Mouse (Mus musculus) lung, postnatal 4 days (tissue): ENCODE measurements around the gene Prr14.
"Not testable (repeated sequence)": the region's sequence is repeated elsewhere in the genome, so short reads cannot be mapped to it uniquely, and the experiment has no call there.

ENCODE experiments used
- DNase-seq, 2 experiments: peaks; one replicate each; pipeline ENCODE4 v3.0.0; 2021

Prr14 gene

DNA sequence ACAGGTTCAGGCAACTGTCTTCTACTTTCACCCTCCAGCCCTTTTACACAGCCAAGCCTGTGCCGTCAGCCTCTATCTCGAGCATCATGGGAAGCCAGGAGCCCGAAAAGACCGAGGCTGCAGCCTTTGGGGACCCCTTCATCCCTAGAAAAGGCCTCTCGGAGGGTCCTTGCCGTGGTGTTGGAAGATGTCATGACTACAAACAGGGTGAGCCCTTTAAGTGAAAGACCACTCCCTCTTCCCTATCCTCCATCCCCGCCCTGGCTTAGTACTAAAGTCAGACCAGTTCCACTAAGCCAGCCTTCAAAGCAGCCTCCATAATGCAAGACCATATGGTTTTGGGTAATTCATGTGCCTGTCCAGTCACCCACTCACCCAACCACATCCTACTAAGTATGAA lies 12.6 kb downstream of the Prr14 start:
- DNase-seq, result no peak

DNA sequence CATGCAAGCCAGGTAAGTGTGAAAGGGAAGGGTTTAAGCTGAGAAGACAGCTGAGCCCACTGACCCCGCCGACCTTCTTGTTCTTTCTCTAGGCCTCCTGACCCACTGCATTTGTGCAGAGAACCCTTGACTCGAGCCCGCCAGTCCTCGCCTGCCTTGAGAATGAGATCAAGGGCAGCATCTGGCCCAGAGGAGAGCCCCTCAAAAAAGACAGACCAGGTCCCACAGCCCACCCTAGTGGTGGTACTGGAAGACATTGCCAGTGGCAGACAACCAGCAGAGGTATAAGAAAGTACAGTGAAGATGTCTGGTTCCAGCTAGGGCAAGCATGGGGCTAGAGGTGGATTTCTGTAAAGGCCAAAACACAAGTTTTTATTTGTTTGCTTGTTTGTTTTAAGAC lies 14.3 kb downstream of the Prr14 start:
- no peak for DNase-seq

DNA sequence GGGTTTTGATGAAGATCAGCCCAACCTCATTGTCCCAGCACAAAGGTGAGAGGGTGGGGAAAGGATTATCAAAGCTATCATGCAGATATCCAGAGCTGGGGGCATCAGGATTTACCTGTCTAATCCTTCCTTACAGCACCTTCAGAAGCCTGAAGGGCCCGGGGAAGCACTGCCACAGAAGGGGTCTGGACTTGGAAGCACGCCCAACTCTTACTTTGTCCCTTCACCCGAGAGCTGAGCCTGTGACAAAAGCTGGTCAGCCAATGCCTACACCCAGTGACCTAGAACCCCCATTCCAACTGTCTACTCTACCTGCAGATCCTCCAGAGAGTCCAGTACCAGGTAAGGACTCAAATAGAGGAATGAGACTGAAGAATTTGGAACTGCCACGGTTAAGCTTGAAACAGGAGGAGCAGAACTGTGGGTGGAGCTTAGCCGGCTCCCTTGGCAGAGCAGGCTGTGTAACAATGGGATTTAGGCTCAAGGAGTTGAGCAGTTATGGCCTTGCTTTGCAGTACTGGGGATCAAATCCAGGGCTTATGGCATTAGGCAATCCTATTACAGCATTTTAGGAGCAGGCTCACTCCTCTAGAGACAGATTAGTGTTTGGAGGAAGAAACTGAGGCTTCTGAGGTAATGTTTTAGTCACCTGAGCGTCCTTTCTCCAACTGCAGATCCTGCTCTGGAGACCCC lies 15.1 kb downstream of the Prr14 start:
- no peak for DNase-seq

DNA sequence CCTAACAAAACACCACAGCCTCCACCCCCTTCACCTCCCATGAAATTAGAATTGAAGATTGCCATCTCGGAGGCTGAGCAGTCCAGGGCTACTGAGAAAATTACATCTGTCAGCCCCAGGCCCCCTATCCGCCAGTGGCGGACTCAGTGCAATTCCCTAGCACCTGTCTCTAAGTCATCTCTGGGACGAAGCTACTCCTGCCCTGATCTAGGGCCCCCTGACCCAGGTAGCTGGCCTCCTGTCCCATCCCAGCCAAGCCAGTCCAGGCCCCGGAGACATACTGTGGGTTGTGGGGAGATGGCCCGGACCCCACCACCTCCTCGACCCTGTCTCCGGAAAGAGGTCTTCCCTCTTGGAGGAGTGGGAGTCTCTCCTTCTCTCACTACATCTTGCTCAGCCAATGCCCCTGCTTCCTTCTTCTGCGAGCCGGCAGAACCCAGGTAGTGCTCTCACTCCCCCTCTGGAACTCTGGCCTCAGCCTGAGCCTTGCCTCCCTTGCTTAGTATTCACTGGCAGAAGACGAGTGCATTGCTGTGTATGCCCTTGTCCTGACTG lies 15.9 kb downstream of the Prr14 start:
- DNase-seq, result no peak

DNA sequence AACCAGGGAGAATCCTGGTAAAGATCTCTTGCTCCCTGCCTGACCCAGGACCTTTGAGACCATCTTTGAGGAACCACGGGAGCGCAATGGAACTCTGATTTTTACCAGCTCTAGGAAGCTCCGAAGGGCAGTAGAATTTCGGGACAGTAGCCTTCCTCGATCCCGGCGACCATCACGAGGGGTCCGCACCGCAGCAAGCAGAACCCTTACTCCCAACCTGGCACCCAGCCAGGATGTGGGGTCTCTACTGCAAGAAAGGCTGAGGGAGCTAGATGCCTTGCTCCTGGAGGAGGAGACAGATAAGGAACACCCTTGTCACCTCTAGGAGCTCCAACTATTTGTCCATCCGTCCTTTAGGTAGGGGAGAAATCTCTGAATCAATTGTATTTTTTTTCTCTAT lies 16.9 kb downstream of the Prr14 start:
- DNase-seq, result peak in 1 of 2 experiments; percentile 38

DNA sequence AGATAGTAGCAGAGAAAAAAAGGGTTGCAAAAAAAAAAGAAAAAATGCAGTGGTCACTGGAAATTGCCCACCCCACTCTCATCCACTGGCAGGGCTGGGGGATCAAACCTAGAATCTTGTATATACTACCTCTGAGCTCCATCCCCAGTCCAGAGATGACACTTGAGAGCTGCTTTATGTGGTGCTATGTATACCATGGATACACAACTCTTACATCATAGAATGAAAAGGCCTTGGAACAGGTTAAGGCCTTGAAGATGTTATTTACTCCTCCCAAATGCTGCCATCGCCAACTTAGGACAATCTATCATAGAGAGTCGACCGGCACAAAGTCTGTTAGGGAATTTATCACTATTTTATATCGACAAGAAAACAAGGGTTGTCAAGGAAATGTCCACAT lies 17.4 kb downstream of the Prr14 start:
- DNase-seq, result no peak

- peak; percentile 99 to 100 for DNase-seq
Measured at GRCm38 (mm10) chr7:127477687-127478634, 18.6 kb downstream of the Prr14 start.

- DNase-seq, result peak; percentile 96 to 99
Measured at GRCm38 (mm10) chr7:127478635-127479317, 19.4 kb downstream of the Prr14 start, which contains the start of gene Fbrs. Fbrs (plus strand) TSS chr7:127479199.

DNA sequence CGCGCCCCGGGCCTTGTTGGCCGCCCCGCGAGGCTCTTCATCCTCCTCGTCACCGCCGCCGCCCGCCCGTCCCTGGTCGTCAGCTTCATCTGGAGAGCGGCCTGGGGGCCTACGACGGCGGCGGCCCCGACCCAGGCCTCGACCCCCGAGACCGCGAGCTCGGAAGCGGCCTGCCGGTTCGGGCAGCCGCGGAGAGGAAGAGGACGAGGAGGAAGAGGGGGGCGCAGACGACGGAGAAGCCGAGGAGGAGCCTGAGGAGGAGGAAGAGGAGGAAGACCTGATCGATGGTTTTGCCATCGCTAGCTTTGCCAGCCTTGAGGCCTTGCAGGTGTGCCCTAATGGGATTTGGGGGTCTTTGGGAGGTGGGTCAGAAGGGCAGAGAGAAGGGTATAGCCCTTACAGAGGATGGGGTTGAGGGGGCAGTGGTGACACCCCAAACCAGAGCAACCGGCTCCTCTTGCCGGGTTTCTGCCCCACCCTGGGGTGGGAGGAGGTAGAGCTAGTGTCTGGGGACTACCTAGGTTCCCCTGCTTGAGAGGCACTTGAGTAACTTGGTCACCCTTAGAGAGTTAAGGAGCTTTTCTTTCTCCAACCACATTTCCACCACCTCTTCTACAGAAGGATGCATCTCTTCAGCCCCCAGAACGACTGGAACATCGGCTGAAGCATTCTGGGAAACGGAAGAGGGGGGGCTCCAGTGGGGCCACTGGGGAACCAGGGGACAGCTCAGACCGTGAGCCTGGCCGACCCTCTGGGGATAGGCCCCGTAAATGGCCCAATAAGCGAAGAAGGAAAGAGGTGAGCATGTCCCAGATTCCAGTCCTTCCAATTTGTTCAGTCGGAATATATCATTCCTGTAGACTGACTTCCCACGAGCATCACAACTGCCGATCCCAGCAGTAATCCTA lies 20.2 kb downstream of the Prr14 start:
- peak in 1 of 2 experiments; percentile 35 for DNase-seq

DNA sequence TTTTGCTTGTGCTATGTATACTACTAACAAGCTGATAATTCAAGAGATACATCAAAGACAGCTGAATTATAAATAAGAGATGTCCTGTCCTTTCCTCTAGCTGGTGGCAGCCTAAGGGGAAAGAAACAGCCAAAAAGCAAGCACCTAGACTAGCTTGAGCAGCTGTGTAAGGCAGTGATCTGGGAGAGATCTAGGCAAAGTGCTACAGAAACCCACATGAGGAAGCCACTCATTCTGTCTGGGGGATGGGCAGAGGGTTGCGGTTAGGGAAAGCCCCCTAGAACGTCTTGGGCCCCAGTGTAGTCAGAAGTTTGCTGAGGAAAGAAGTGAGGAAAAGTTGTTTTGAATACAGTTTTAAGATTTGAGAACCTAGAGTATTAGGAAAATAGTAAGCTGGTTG lies 20.9 kb downstream of the Prr14 start:
- DNase-seq, result peak; percentile 41 to 44

- no peak for DNase-seq
Measured at GRCm38 (mm10) chr7:127485416-127485815, 26.0 kb downstream of the Prr14 start.

DNA sequence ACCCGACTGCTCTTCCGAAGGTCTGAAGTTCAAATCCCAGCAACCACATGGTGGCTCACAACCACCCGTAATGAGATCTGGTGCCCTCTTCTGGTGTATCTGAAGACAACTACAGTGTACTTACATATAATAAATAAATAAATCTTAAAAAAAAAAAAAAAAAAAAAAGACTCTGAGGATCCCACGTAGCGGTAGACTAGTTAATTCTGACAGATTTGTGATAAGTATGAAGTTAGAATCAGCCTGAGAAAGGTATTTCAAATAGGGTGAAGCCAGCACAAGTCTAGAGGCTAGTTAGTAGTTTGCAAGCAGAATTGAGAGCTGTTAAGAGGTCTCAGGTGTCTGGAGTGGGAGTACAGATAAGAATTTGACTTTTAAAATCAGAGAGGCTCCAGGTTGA lies 29.0 kb downstream of the Prr14 start:
- not testable (repeated sequence) for DNase-seq

GRCm38 (mm10) chr7:127489982-127490381 lies 30.6 kb downstream of the Prr14 start:
- DNase-seq, result no peak

- no peak for DNase-seq
Measured at GRCm38 (mm10) chr7:127491846-127492245, 32.4 kb downstream of the Prr14 start.

GRCm38 (mm10) chr7:127494648-127495047 lies 35.2 kb downstream of the Prr14 start:
- no peak for DNase-seq

GRCm38 (mm10) chr7:127497382-127497781 lies 38.0 kb downstream of the Prr14 start:
- DNase-seq, result no peak

DNA sequence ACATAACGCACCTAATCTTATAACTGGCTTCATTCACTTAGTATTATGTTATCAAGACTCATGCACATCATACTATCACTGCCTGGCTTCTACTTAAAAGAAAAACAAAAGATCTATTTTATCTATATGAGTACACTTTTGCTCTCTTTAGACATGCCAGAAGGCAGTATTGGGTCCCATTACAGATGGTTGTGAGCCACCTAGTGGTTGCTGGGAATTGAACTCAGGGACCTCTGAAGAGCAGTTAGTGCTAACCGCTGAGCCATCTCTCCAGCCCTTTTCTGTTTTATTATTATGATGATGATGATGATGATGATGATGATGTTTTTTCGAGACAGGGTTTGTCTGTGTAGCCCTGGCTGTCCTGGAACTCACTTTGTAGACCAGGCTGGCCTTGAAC lies 39.0 kb downstream of the Prr14 start:
- peak in 1 of 2 experiments; percentile 57 for DNase-seq

- DNase-seq, result no peak
Measured at GRCm38 (mm10) chr7:127508291-127508690, 48.9 kb downstream of the Prr14 start.

GRCm38 (mm10) chr7:127509830-127510229 lies 50.4 kb downstream of the Prr14 start:
- not testable (repeated sequence) for DNase-seq

GRCm38 (mm10) chr7:127511241-127511640 lies 51.8 kb downstream of the Prr14 start:
- no peak for DNase-seq

- DNase-seq, result peak; percentile 97 to 98
Measured at GRCm38 (mm10) chr7:127511808-127512230, 52.4 kb downstream of the Prr14 start, which contains the start of gene Srcap. Srcap (plus strand) TSS chr7:127511983.
